Mouse (Mus musculus): Measurements from ENCODE around the gene Them7. TPM values are rescaled to one million over a fixed set of nuclear protein-coding genes. Genes with fewer than 3 reads are reported as not detected.

Gene Them7
- polyA plus RNA-seq, 1 experiment from 2014 or later, result not detected

- Histone ChIP-seq H3K36me3 (ENCODE audit: control insufficient read depth, insufficient read depth, low read length) (no peaks in the 10 kb centered on the region), H3K4me3 (ENCODE audit: low read depth, low read length) (no peak overlapping the region), H3K9ac (ENCODE audit: low read length) (no peak overlapping the region), H3K27me3 (replicated peaks; ENCODE audit: control insufficient read depth, insufficient read depth, low read length) (no peaks in the 10 kb centered on the region), H3K4me2 (ENCODE audit: low read length) (no peak overlapping the region), H3K9me3 (replicated peaks; ENCODE audit: control insufficient read depth, low read length) (no peaks in the 10 kb centered on the region), H3K4me1 (ENCODE audit: control insufficient read depth, insufficient read depth, low read length) (no peaks in the 10 kb centered on the region), H3K27ac (ENCODE audit: low read depth, low read length) (no peak overlapping the region)
- DNase-seq (ENCODE audit: low spot score), result no peak
- no peak for ATAC-seq
- WGBS, result 90% methylated on average over 9 of the region's 9 CpGs
Observed at GRCm38 (mm10) chr2:105206563-105207174, 17.5 kb upstream of the Them7 start.

DNA sequence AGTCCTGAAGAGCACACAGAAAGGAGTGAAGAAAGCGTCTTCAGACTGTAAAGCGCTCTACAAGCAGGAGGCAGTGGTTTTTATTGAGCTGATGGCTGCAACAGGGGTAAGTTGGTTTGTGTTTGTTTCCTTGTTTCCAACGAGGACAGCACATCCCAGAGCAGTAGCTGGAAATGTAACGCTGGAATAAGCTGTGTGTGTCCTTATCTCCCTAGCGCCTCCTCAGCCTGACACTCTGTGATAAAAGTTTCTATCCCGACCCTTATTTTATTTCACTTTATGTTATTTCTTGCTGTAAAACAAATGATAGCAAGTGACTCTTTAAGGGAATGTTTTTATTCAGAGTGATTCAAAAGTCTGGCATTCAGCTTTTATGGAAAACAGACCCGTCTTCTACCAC is 11.3 kb upstream of the Them7 start:
- no peak overlapping the region for H3K4me2 ChIP-seq (ENCODE audit: low read length)
- no peak overlapping the region for H3K4me3 ChIP-seq (ENCODE audit: low read depth, low read length)
- H3K4me1 ChIP-seq (ENCODE audit: control insufficient read depth, insufficient read depth, low read length), result no peaks in the 10 kb centered on the region
- no peak for DNase-seq (ENCODE audit: low spot score)
- no peaks in the 10 kb centered on the region for H3K9me3 ChIP-seq (replicated peaks; ENCODE audit: control insufficient read depth, low read length)
- no peak overlapping the region for H3K9ac ChIP-seq (ENCODE audit: low read length)
- H3K27ac ChIP-seq (ENCODE audit: low read depth, low read length), result no peak overlapping the region
- ATAC-seq, result no peak
- no peaks in the 10 kb centered on the region for H3K27me3 ChIP-seq (replicated peaks; ENCODE audit: control insufficient read depth, insufficient read depth, low read length)
- no peaks in the 10 kb centered on the region for H3K36me3 ChIP-seq (ENCODE audit: control insufficient read depth, insufficient read depth, low read length)
- 71% methylated on average over 7 of the region's 7 CpGs for whole genome bisulfite sequencing

- WGBS, result 36% methylated on average over 8 of the region's 8 CpGs
- DNase-seq (ENCODE audit: low spot score) (no peak), ATAC-seq (no peak)
- Histone ChIP-seq H3K4me1 (ENCODE audit: control insufficient read depth, insufficient read depth, low read length) (no peaks in the 10 kb centered on the region), H3K36me3 (ENCODE audit: control insufficient read depth, insufficient read depth, low read length) (no peaks in the 10 kb centered on the region), H3K4me2 (ENCODE audit: low read length) (no peak overlapping the region), H3K9ac (ENCODE audit: low read length) (no peak overlapping the region), H3K9me3 (replicated peaks; ENCODE audit: control insufficient read depth, low read length) (no peaks in the 10 kb centered on the region), H3K27ac (ENCODE audit: low read depth, low read length) (no peak overlapping the region), H3K4me3 (ENCODE audit: low read depth, low read length) (no peak overlapping the region), H3K27me3 (replicated peaks; ENCODE audit: control insufficient read depth, insufficient read depth, low read length) (no peaks in the 10 kb centered on the region)
Observed at GRCm38 (mm10) chr2:105215914-105216313, 8.2 kb upstream of the Them7 start.

GRCm38 (mm10) chr2:105219229-105219628 is 4.9 kb upstream of the Them7 start:
- ATAC-seq (no peak), DNase-seq (ENCODE audit: low spot score) (no peak)
- Histone ChIP-seq H3K27me3 (replicated peaks; ENCODE audit: control insufficient read depth, insufficient read depth, low read length) (peaks cover 1% of the 10 kb centered on the region; the same call in 1 of the 2 replicates), H3K4me1 (ENCODE audit: control insufficient read depth, insufficient read depth, low read length) (peaks cover 1% of the 10 kb centered on the region; the same call in 1 of the 2 replicates), H3K9ac (ENCODE audit: low read length) (no peak overlapping the region), H3K9me3 (replicated peaks; ENCODE audit: control insufficient read depth, low read length) (no peaks in the 10 kb centered on the region), H3K4me3 (ENCODE audit: low read depth, low read length) (no peak overlapping the region), H3K36me3 (ENCODE audit: control insufficient read depth, insufficient read depth, low read length) (no peaks in the 10 kb centered on the region), H3K27ac (ENCODE audit: low read depth, low read length) (no peak overlapping the region), H3K4me2 (ENCODE audit: low read length) (no peak overlapping the region)
- 88% methylated on average over 5 of the region's 5 CpGs for WGBS

GRCm38 (mm10) chr2:105219664-105220063 is 4.5 kb upstream of the Them7 start:
- no peak overlapping the region for H3K27ac ChIP-seq (ENCODE audit: low read depth, low read length)
- H3K9me3 ChIP-seq (replicated peaks; ENCODE audit: control insufficient read depth, low read length), result no peaks in the 10 kb centered on the region
- ATAC-seq, result no peak
- H3K36me3 ChIP-seq (ENCODE audit: control insufficient read depth, insufficient read depth, low read length), result no peaks in the 10 kb centered on the region
- no peak for DNase-seq (ENCODE audit: low spot score)
- H3K27me3 ChIP-seq (replicated peaks; ENCODE audit: control insufficient read depth, insufficient read depth, low read length), result peaks cover 5% of the 10 kb centered on the region
- H3K4me3 ChIP-seq (ENCODE audit: low read depth, low read length), result no peak overlapping the region
- H3K4me2 ChIP-seq (ENCODE audit: low read length), result no peak overlapping the region
- 72% methylated on average over 8 of the region's 8 CpGs for WGBS
- peaks cover 3% of the 10 kb centered on the region; the same call in 1 of the 2 replicates for H3K4me1 ChIP-seq (ENCODE audit: control insufficient read depth, insufficient read depth, low read length)
- H3K9ac ChIP-seq (ENCODE audit: low read length), result no peak overlapping the region

- Histone ChIP-seq H3K4me1 (ENCODE audit: control insufficient read depth, insufficient read depth, low read length) (peaks cover 3% of the 10 kb centered on the region; the same call in 1 of the 2 replicates), H3K9me3 (replicated peaks; ENCODE audit: control insufficient read depth, low read length) (no peaks in the 10 kb centered on the region), H3K4me2 (ENCODE audit: low read length) (no peak overlapping the region), H3K27me3 (replicated peaks; ENCODE audit: control insufficient read depth, insufficient read depth, low read length) (peaks cover 9% of the 10 kb centered on the region), H3K9ac (ENCODE audit: low read length) (no peak overlapping the region), H3K27ac (ENCODE audit: low read depth, low read length) (no peak overlapping the region), H3K36me3 (ENCODE audit: control insufficient read depth, insufficient read depth, low read length) (no peaks in the 10 kb centered on the region), H3K4me3 (ENCODE audit: low read depth, low read length) (no peak overlapping the region)
- 75% methylated on average over 9 of the region's 9 CpGs for WGBS
- DNase-seq (ENCODE audit: low spot score) (no peak), ATAC-seq (no peak)
Observed at GRCm38 (mm10) chr2:105220738-105221303, 3.3 kb upstream of the Them7 start.

DNA sequence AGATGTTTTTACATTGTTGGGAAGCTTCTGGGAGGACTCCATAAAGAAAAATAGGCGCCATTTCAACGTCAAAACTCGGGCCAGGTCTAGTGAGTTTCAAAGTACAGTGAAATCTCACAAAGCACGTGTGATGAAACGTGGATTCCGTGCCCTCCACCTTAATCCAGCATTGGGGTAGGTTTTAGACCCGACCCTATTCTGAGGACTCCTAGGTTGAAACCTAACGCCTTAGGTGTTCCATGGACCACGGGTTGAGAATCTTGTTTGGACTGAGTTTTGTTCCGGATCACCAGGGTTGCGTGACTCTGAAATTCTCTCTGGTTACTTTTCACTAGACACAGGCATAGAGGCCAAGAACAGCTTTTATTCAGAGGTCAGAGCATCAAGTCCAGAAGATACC is 514 bp upstream of the Them7 start:
- H3K9ac ChIP-seq (ENCODE audit: low read length), result no peak overlapping the region
- 91% methylated on average over 11 of the region's 11 CpGs for WGBS
- no peaks in the 10 kb centered on the region for H3K9me3 ChIP-seq (replicated peaks; ENCODE audit: control insufficient read depth, low read length)
- no peak overlapping the region for H3K4me2 ChIP-seq (ENCODE audit: low read length)
- no peak for ATAC-seq
- H3K4me3 ChIP-seq (ENCODE audit: low read depth, low read length), result no peak overlapping the region
- peaks cover 9% of the 10 kb centered on the region for H3K27me3 ChIP-seq (replicated peaks; ENCODE audit: control insufficient read depth, insufficient read depth, low read length)
- no peak for DNase-seq (ENCODE audit: low spot score)
- no peaks in the 10 kb centered on the region for H3K36me3 ChIP-seq (ENCODE audit: control insufficient read depth, insufficient read depth, low read length)
- H3K27ac ChIP-seq (ENCODE audit: low read depth, low read length), result no peak overlapping the region
- peaks cover 3% of the 10 kb centered on the region; the same call in 1 of the 2 replicates for H3K4me1 ChIP-seq (ENCODE audit: control insufficient read depth, insufficient read depth, low read length)

GRCm38 (mm10) chr2:105224987-105225375 is 861 bp downstream of the Them7 start:
- no peak overlapping the region for H3K4me2 ChIP-seq (ENCODE audit: low read length)
- H3K27me3 ChIP-seq (replicated peaks; ENCODE audit: control insufficient read depth, insufficient read depth, low read length), result peaks cover 9% of the 10 kb centered on the region
- ATAC-seq, result no peak
- WGBS, result 62% methylated on average over 3 of the region's 3 CpGs
- H3K4me3 ChIP-seq (ENCODE audit: low read depth, low read length), result no peak overlapping the region
- DNase-seq (ENCODE audit: low spot score), result no peak
- H3K36me3 ChIP-seq (ENCODE audit: control insufficient read depth, insufficient read depth, low read length), result no peaks in the 10 kb centered on the region
- no peak overlapping the region for H3K9ac ChIP-seq (ENCODE audit: low read length)
- no peak overlapping the region for H3K27ac ChIP-seq (ENCODE audit: low read depth, low read length)
- no peaks in the 10 kb centered on the region for H3K9me3 ChIP-seq (replicated peaks; ENCODE audit: control insufficient read depth, low read length)
- peaks cover 3% of the 10 kb centered on the region; the same call in 1 of the 2 replicates for H3K4me1 ChIP-seq (ENCODE audit: control insufficient read depth, insufficient read depth, low read length)

DNA sequence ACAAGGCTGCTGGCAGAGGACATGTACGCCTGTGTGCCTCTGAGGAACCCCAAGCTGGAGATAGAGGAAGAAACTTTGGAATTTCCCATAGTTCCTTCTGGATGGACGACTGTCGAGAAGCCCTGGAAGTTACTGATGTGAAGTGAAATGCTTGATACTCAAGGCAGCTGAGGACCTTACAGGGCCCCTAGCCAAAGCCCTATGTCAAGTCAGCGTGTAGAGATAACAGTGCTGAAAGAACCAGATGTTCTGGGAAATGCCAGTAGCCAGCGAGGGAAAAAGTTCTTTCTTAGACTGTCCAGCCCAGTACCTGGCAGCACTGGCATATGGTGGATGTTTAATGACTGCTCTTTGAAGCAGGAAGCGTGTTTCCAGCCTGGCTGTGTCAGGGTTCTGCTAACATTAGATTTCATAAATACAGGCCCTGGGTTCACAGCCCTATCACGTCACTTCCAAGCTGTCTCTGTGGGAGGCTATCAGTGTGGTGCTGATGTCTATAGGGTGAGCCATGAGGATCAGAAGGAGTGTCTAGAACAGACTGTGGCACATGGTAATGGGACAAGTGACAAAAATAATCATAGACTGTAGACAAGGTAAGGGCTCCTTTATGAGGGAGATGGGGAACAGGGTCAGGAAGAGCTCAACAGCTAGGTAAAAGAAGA is 2.3 kb downstream of the Them7 start:
- Histone ChIP-seq H3K27ac (ENCODE audit: low read depth, low read length) (no peak overlapping the region), H3K4me3 (ENCODE audit: low read depth, low read length) (no peak overlapping the region), H3K4me2 (ENCODE audit: low read length) (no peak overlapping the region), H3K9ac (ENCODE audit: low read length) (no peak overlapping the region), H3K27me3 (replicated peaks; ENCODE audit: control insufficient read depth, insufficient read depth, low read length) (peaks cover 9% of the 10 kb centered on the region), H3K4me1 (ENCODE audit: control insufficient read depth, insufficient read depth, low read length) (peaks cover 3% of the 10 kb centered on the region; the same call in 1 of the 2 replicates), H3K36me3 (ENCODE audit: control insufficient read depth, insufficient read depth, low read length) (no peaks in the 10 kb centered on the region), H3K9me3 (replicated peaks; ENCODE audit: control insufficient read depth, low read length) (no peaks in the 10 kb centered on the region)
- 67% methylated on average over 7 of the region's 7 CpGs for WGBS
- no peak for DNase-seq (ENCODE audit: low spot score)
- no peak for ATAC-seq

Data from forebrain, embryonic 14.5 days (tissue).